Mouse (Mus musculus): ENCODE data around the gene Itgax. TPM values are rescaled to one million over a fixed set of nuclear protein-coding genes. Genes with fewer than 3 reads are reported as not detected.
A peak's percentile ranks its signal among the peaks of the same experiment; 100 is the strongest.

Gene Itgax
- total and polyA plus RNA-seq, 3 experiments: 0.17 to 0.99 (median 0.26) TPM

GRCm38 (mm10) chr7:128080012-128080411 lies 49.3 kb upstream of the Itgax start:
- TF ChIP-seq CHD2 (IDR thresholded peaks at IDR 0.05; ENCODE audit: low read length) (peak; percentile 57), UBTF (IDR thresholded peaks at IDR 0.05; ENCODE audit: low read depth, low read length) (no peak)
- Histone ChIP-seq H3K27me3 (replicated peaks) (peaks cover 5% of the 10 kb centered on the region), H3K79me2 (replicated peaks; ENCODE audit: control insufficient read depth, extremely low read depth, insufficient read depth, poor library complexity, severe bottlenecking) (no peaks in the 10 kb centered on the region), H3K4me2 (ENCODE audit: insufficient read depth, low read depth, poor library complexity, severe bottlenecking) (no peak overlapping the region), H3K9ac (ENCODE audit: insufficient read depth, low read depth) (no peak overlapping the region), H3K4me1 (ENCODE audit: control insufficient read depth in 1 of 2, insufficient read depth in 2 of 2) (peaks cover 0 to 5% of the 10 kb centered on the region in 2 experiments; a peak in 2 of 4 replicates), H3K27ac (ENCODE audit: insufficient read depth, low read depth) (no peak overlapping the region), H3K36me3 (replicated peaks in 1 of 2; ENCODE audit: control insufficient read depth in 1 of 2, insufficient read depth in 1 of 2, low read length in 1 of 2) (no peaks in the 10 kb centered on the region), H3K4me3 (replicated peaks in 1 of 3; ENCODE audit: low read depth in 2 of 3, low read length in 2 of 3, poor library complexity in 1 of 3) (no peak overlapping the region), H3K9me3 (replicated peaks; ENCODE audit: low read length) (no peaks in the 10 kb centered on the region)
- dilution Hi-C loops (cut with MboI; ENCODE audit: extremely low pct_ligation_motif_present, extremely low pct_unique_long_range_greater_than_20kb, low sequenced_read_pairs) (no loop called here), in situ Hi-C loops (cut with MboI; ENCODE audit: low pct_ligation_motif_present, low pct_unique_long_range_greater_than_20kb, low sequenced_read_pairs) (no loop called here)
- no peak for DNase-seq (ENCODE audit: extremely low read depth)

GRCm38 (mm10) chr7:128089141-128089540 lies 40.2 kb upstream of the Itgax start:
- no peak for DNase-seq (ENCODE audit: extremely low read depth)
- H3K36me3 ChIP-seq (replicated peaks in 1 of 2; ENCODE audit: control insufficient read depth in 1 of 2, insufficient read depth in 1 of 2, low read length in 1 of 2): no peaks in the 10 kb centered on the region
- H3K79me2 ChIP-seq (replicated peaks; ENCODE audit: control insufficient read depth, extremely low read depth, insufficient read depth, poor library complexity, severe bottlenecking): no peaks in the 10 kb centered on the region
- in situ Hi-C loops (cut with MboI; ENCODE audit: low pct_ligation_motif_present, low pct_unique_long_range_greater_than_20kb, low sequenced_read_pairs) (no loop called here), dilution Hi-C loops (cut with MboI; ENCODE audit: extremely low pct_ligation_motif_present, extremely low pct_unique_long_range_greater_than_20kb, low sequenced_read_pairs) (no loop called here)
- H3K4me1 ChIP-seq (ENCODE audit: control insufficient read depth in 1 of 2, insufficient read depth in 2 of 2): peaks cover 0 to 7% of the 10 kb centered on the region in 2 experiments; a peak in 2 of 4 replicates
- H3K9ac ChIP-seq (ENCODE audit: insufficient read depth, low read depth): no peak overlapping the region
- TF ChIP-seq POLR2A (IDR thresholded peaks at IDR 0.05; ENCODE audit: low read depth, low read length): no peak
- H3K27ac ChIP-seq (ENCODE audit: insufficient read depth, low read depth): no peak overlapping the region
- no peak overlapping the region for H3K4me2 ChIP-seq (ENCODE audit: insufficient read depth, low read depth, poor library complexity, severe bottlenecking)
- H3K9me3 ChIP-seq (replicated peaks; ENCODE audit: low read length): no peaks in the 10 kb centered on the region
- no peak overlapping the region for H3K4me3 ChIP-seq (replicated peaks in 1 of 3; ENCODE audit: low read depth in 2 of 3, low read length in 2 of 3, poor library complexity in 1 of 3)
- peaks cover 11% of the 10 kb centered on the region for H3K27me3 ChIP-seq (replicated peaks)

- no peak overlapping the region for H3K27ac ChIP-seq (ENCODE audit: insufficient read depth, low read depth)
- TF ChIP-seq MEF2A (IDR thresholded peaks at IDR 0.05; ENCODE audit: borderline replicate concordance, low read depth, low read length): no peak
- TF ChIP-seq ETS1 (conservative IDR thresholded peaks at IDR 0.05; ENCODE audit: low read depth, low read length): no peak
- no peak for TF ChIP-seq UBTF (IDR thresholded peaks at IDR 0.05; ENCODE audit: low read depth, low read length)
- no peak for TF ChIP-seq EP300 (IDR thresholded peaks at IDR 0.05; ENCODE audit: low read length)
- peak; percentile 93 for TF ChIP-seq ZNF384 (IDR thresholded peaks at IDR 0.05; ENCODE audit: low read depth, low read length)
- TF ChIP-seq CHD1 (IDR thresholded peaks at IDR 0.05; ENCODE audit: low read depth, low read length): no peak
- TF ChIP-seq CTCF (conservative IDR thresholded peaks at IDR 0.05 in 1 of 2, IDR thresholded peaks at IDR 0.05 in 1 of 2; ENCODE audit: low read depth in 2 of 2, low read length in 2 of 2): peak in 1 of 2 experiments; percentile 41; a peak in 1 of 4 replicates
- no peak for TF ChIP-seq MAFK (IDR thresholded peaks at IDR 0.05; ENCODE audit: insufficient replicate concordance, low read length)
- TF ChIP-seq JUN (IDR thresholded peaks at IDR 0.05; ENCODE audit: insufficient read depth, low read depth, low read length): no peak
- peak; percentile 19 for TF ChIP-seq SMC3 (IDR thresholded peaks at IDR 0.05; ENCODE audit: low read depth, low read length)
- TF ChIP-seq MXI1 (IDR thresholded peaks at IDR 0.05; ENCODE audit: low read depth, low read length): no peak
- peak; percentile 30 for TF ChIP-seq RAD21 (IDR thresholded peaks at IDR 0.05; ENCODE audit: low read depth, low read length)
- dilution Hi-C loops (cut with MboI; ENCODE audit: extremely low pct_ligation_motif_present, extremely low pct_unique_long_range_greater_than_20kb, low sequenced_read_pairs) (no loop called here), in situ Hi-C loops (cut with MboI; ENCODE audit: low pct_ligation_motif_present, low pct_unique_long_range_greater_than_20kb, low sequenced_read_pairs) (no loop called here)
- DNase-seq (ENCODE audit: extremely low read depth): no peak
- H3K9me3 ChIP-seq (replicated peaks; ENCODE audit: low read length): no peaks in the 10 kb centered on the region
- H3K27me3 ChIP-seq (replicated peaks): peaks cover 25% of the 10 kb centered on the region
- H3K36me3 ChIP-seq (replicated peaks in 1 of 2; ENCODE audit: control insufficient read depth in 1 of 2, insufficient read depth in 1 of 2, low read length in 1 of 2): no peaks in the 10 kb centered on the region
- H3K4me3 ChIP-seq (replicated peaks in 1 of 3; ENCODE audit: low read depth in 2 of 3, low read length in 2 of 3, poor library complexity in 1 of 3): no peak overlapping the region
- H3K4me1 ChIP-seq (ENCODE audit: control insufficient read depth in 1 of 2, insufficient read depth in 2 of 2): peaks cover 6 to 26% of the 10 kb centered on the region in 2 experiments; a peak in 3 of 4 replicates
- H3K79me2 ChIP-seq (replicated peaks; ENCODE audit: control insufficient read depth, extremely low read depth, insufficient read depth, poor library complexity, severe bottlenecking): no peaks in the 10 kb centered on the region
- H3K4me2 ChIP-seq (ENCODE audit: insufficient read depth, low read depth, poor library complexity, severe bottlenecking): no peak overlapping the region
- no peak overlapping the region for H3K9ac ChIP-seq (ENCODE audit: insufficient read depth, low read depth)
Measured at GRCm38 (mm10) chr7:128098135-128098534, 31.2 kb upstream of the Itgax start.

All from CH12.LX (cell line).